In the genomic region with DNA sequence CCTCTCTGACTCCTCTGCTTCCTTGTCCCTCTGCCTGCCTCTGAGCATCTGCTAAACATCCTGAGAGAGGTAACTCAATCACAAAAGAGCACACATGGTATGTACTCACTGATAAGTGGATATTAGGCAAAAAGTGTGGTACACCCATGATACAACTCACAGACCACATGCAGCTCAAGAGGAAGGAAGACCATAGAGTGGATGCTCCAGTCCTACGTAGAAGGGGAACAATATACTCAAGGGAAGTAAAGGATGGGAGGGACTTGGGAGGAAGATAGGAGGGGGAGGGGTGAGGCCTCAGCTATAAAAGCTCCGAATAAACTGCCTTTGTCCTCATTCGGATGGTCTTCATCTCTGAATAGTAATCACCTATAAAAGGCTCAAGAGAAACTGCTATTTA, we compare ENCODE assay signal across 27 mouse cellular contexts.
DNase-seq lines count a peak whose midpoint lies in the region; ATAC-seq lines count a peak whose summit lies in the region.
"Had no signal": no experiment of that assay in that cellular context is flagged by ENCODE, and none has a peak within 500 bp of the region (broad histone marks: within the 10 kb centered on the region; RNA-seq: fewer than 3 reads in every experiment).

No protein-coding gene starts in this region.

- no peaks in the 10 kb centered on the region for H3K36me3 ChIP-seq in midbrain, embryonic 14.5 days (ENCODE audit: control insufficient read depth, insufficient read depth, low read length)
- H3K36me3 ChIP-seq: embryonic facial prominence, embryonic 13.5 days; embryonic facial prominence, embryonic 15.5 days; forebrain, embryonic 10.5 days; forebrain, embryonic 12.5 days; G1E had no signal

- no peaks in the 10 kb centered on the region for H3K9me3 ChIP-seq in midbrain, embryonic 14.5 days (ENCODE audit: control insufficient read depth, low read length)
- H3K9me3 ChIP-seq: embryonic facial prominence, embryonic 13.5 days; embryonic facial prominence, embryonic 15.5 days; forebrain, embryonic 10.5 days; forebrain, embryonic 12.5 days; G1E had no signal

- WGBS in midbrain, embryonic 14.5 days, result 32% methylated on average over 3 of the region's 3 CpGs

- H3K4me2 ChIP-seq in midbrain, embryonic 14.5 days (ENCODE audit: low read length), result no peak overlapping the region
- H3K4me2 ChIP-seq: embryonic facial prominence, embryonic 13.5 days; embryonic facial prominence, embryonic 15.5 days; forebrain, embryonic 12.5 days had no signal

- no peaks in the 10 kb centered on the region for H3K4me1 ChIP-seq in midbrain, embryonic 14.5 days (ENCODE audit: control insufficient read depth, insufficient read depth, low read length)
- H3K4me1 ChIP-seq: embryonic facial prominence, embryonic 13.5 days; embryonic facial prominence, embryonic 15.5 days; forebrain, embryonic 10.5 days; forebrain, embryonic 12.5 days had no signal

- H3K27me3 ChIP-seq in midbrain, embryonic 14.5 days (ENCODE audit: control insufficient read depth, insufficient read depth, low read length), result no peaks in the 10 kb centered on the region
- H3K27me3 ChIP-seq: CH12.LX; embryonic facial prominence, embryonic 13.5 days; embryonic facial prominence, embryonic 15.5 days; forebrain, embryonic 12.5 days; Patski had no signal

- H3K9ac ChIP-seq in midbrain, embryonic 14.5 days (replicated peaks; ENCODE audit: low read length), result no peak overlapping the region
- H3K9ac ChIP-seq: embryonic facial prominence, embryonic 13.5 days; embryonic facial prominence, embryonic 15.5 days; forebrain, embryonic 12.5 days had no signal

- no peak overlapping the region for H3K4me3 ChIP-seq in midbrain, embryonic 14.5 days (replicated peaks; ENCODE audit: low read depth, low read length)
- H3K4me3 ChIP-seq: embryonic facial prominence, embryonic 13.5 days; embryonic facial prominence, embryonic 15.5 days; erythroblast, embryonic 14.5 days; forebrain, embryonic 10.5 days; forebrain, embryonic 12.5 days had no signal

- no peak overlapping the region for H3K27ac ChIP-seq in midbrain, embryonic 14.5 days (replicated peaks; ENCODE audit: low read depth, low read length)
- H3K27ac ChIP-seq: embryonic facial prominence, embryonic 13.5 days; embryonic facial prominence, embryonic 15.5 days; forebrain, embryonic 10.5 days; forebrain, embryonic 12.5 days had no signal

- ATAC-seq in common myeloid progenitor, adult 5-6 weeks (replicated peaks; ENCODE audit: low read depth, poor library complexity, severe bottlenecking), result peak; percentile 76
- peak; percentile 71 for ATAC-seq in megakaryocyte progenitor cell, adult 5-6 weeks (replicated peaks; ENCODE audit: poor library complexity)
- ATAC-seq in midbrain, embryonic 14.5 days (ENCODE audit: low FRiP score, low TSS enrichment), result no peak
- ATAC-seq: activated CD4-positive, CD25-positive, alpha-beta regulatory T cell, adult 4 months; CD4-positive, CD25-positive, alpha-beta regulatory T cell, adult 4 months; forebrain, embryonic 14.5 days; forebrain, embryonic 16.5 days; Patski had no signal

- peak; percentile 53 for DNase-seq in 416B (ENCODE audit: low read depth)
- DNase-seq in ovary, adult 18-20 months (ENCODE audit: low spot score), result no peak
- no peak for DNase-seq in midbrain, embryonic 14.5 days
- DNase-seq: adrenal gland, adult 8-10 months; adrenal gland, postnatal 14 days; adrenal gland, postnatal 36 days; B cell, adult 2 months; cerebellum, adult 11-12 months; cerebellum, adult 2 months; cerebellum, adult 9-10 months; cerebellum, postnatal 10 days; cerebellum, postnatal 25 days; embryo, embryonic 11 days had no signal
